Mouse (Mus musculus) effector memory CD4-positive, alpha-beta T cell, adult 5 months (primary cell): Measurements from ENCODE around the gene Fat2. TPM values are rescaled to one million over a fixed set of nuclear protein-coding genes. Genes with fewer than 3 reads are reported as not detected.

Source experiments
- polyA plus RNA-seq: library from polyadenylated mRNA; unstranded; fragments of 100-300 nt; shearing (Covaris generic); gene quantifications from one replicate; pipeline ENCODE4 v1.2.1, GENCODE M21; 2017

The Fat2 gene
- not detected for polyA plus RNA-seq

DNA sequence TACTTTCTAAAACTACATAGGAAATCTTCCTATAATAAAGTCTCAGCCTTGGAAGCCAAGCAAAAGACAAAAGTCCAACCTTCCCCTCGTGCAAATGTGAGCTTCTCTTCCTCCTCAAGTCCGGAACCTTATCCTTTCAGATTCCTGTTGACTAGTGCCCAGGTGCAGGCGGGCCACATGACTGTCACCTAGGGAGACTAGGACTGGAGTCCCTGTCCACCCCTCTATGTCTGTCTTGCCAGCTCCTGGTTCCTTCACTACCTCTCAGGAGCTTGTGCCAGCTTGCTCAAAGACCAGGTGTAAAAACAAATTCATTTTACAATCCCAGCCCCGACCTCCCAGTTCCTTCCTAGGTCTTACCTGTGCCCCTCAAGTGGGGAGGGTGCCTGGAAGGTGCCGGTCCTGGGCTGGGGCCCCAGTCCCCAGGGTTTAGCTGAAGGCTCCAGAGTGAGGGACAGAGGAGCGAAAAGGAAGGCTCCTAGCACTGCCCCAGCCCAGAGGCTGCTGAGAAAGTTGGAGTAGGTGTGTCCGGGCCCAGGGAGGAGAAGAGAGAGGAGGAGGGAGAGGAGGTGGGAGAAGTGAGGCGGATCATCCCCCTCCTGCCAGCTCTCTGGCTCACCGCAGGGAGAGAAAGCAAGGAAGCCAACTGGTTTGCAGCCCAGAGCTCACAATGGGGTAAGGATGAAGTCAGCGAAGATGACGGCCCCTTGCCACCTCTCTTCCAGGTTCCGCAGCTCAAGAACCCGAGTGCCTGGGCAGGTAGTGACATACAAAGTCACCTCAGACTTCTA, at the start of gene Fat2:
Gene Fat2, minus strand, starts transcription at position 464 of the 791 bp plus-strand sequence.

DNA sequence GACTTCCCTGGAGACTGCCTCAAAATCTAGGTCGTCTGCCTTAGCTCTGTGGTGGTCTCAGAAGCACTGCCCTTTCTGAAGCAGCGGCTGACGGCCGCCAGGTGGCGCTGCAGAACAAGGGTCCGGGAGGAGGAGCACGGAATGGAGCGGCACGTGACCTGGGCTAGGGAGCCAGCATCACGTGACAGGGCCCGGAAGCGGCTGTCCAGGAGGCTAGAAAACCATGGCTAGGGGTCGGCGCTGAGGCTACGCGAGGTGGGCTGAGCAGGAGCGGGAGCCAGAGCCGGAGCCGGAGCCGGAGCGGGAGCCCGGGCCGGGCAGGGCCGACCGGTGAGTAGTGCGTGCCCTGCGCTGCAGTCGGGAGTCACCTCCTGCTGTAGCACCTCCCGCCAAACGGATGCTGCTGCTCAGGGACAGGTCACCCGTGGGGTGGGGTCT, 132.2 kb downstream of the Fat2 start, which contains the start of gene Slc36a1:
Gene Slc36a1, plus strand, starts transcription at position 192 of the 438 bp plus-strand sequence.

Other genes starting within 250 kb of the Fat2 start
- gene Gm2a, start 238.4 kb downstream of the Fat2 start, polyA plus RNA-seq, result 43.9 TPM
- gene Slc36a3, start 184.9 kb downstream of the Fat2 start, polyA plus RNA-seq, result not detected
- not detected for gene Slc36a2, start 151.5 kb downstream of the Fat2 start, polyA plus RNA-seq
- gene Slc36a1, start 132.2 kb downstream of the Fat2 start, polyA plus RNA-seq, result 2.3 TPM
- not detected for gene Sparc, start 86.6 kb upstream of the Fat2 start, polyA plus RNA-seq
- 101 TPM for gene Atox1, start 124.7 kb upstream of the Fat2 start, polyA plus RNA-seq
- gene G3bp1, start 133.1 kb upstream of the Fat2 start, polyA plus RNA-seq, result 130 TPM